15 mouse cellular contexts compared by ENCODE assay signal in genomic region chr10:12716657-12717327, GRCm38 (mm10).
"Had no signal": no experiment of that assay in that cellular context is flagged by ENCODE, and none has a peak within 500 bp of the region (broad histone marks: within the 10 kb centered on the region; RNA-seq: fewer than 3 reads in every experiment).

No protein-coding gene starts in this region.

- H3K27ac ChIP-seq: liver, embryonic 12.5 days; liver, embryonic 14.5 days; macrophage; midbrain, embryonic 13.5 days; midbrain, embryonic 15.5 days; neural tube, embryonic 12.5 days; stomach, embryonic 15.5 days; stomach, postnatal 0 days had no signal

- ATAC-seq: liver, embryonic 12.5 days; midbrain, embryonic 13.5 days; midbrain, embryonic 15.5 days had no signal

- H3K4me2 ChIP-seq: liver, embryonic 12.5 days; lung, embryonic 14.5 days; midbrain, embryonic 11.5 days; midbrain, embryonic 13.5 days; midbrain, embryonic 15.5 days; neural tube, embryonic 12.5 days; stomach, embryonic 15.5 days had no signal

- H3K9me3 ChIP-seq: liver, embryonic 12.5 days; megakaryocyte, embryonic 14.5 days; midbrain, embryonic 13.5 days; midbrain, embryonic 15.5 days; neural tube, embryonic 12.5 days; stomach, embryonic 15.5 days had no signal

- H3K9ac ChIP-seq: liver, embryonic 12.5 days; liver, embryonic 14.5 days; lung, embryonic 14.5 days; midbrain, embryonic 13.5 days; midbrain, embryonic 15.5 days; neural tube, embryonic 12.5 days; stomach, embryonic 15.5 days had no signal

- H3K36me3 ChIP-seq: midbrain, embryonic 15.5 days; neural tube, embryonic 12.5 days had no signal

- H3K4me1 ChIP-seq: liver, embryonic 12.5 days; midbrain, embryonic 13.5 days; midbrain, embryonic 15.5 days; stomach, embryonic 15.5 days had no signal

- H3K4me3 ChIP-seq: liver, embryonic 12.5 days; megakaryocyte, embryonic 14.5 days; midbrain, embryonic 13.5 days; midbrain, embryonic 15.5 days; neural tube, embryonic 12.5 days; stomach, embryonic 15.5 days had no signal

- DNase-seq: lung, embryonic 14.5 days; right cerebral cortex, postnatal 14 days; thymus, adult 2 months; thymus, postnatal 25 days; thymus, postnatal 4 days had no signal

- H3K27me3 ChIP-seq: liver, embryonic 12.5 days; megakaryocyte, embryonic 14.5 days; midbrain, embryonic 13.5 days; midbrain, embryonic 15.5 days; neural tube, embryonic 12.5 days; stomach, embryonic 15.5 days had no signal
